Mouse (Mus musculus): Measurements from ENCODE around the gene Gkn1.

Gene Gkn1

DNA sequence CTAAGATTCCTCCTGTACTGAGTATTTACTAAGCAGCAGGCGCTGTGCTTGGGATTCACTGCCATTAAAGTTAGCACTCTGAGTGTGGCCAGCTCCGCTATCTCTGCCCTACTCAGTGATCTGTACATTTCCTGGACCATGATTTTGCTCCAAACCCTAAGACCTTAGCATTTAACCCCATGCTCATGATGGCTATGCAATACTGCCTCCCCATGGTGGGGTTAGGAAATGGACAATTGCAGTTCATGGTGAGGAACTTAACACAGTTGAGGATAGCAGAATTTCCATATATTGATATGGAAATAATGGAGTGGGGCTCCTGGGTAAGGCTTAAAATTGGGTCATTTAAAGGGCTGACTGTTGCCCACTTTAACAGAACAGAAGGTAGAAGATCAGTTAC is 27.4 kb downstream of the Gkn1 start:
- peak in 1 of 2 experiments; percentile 10 for DNase-seq

- DNase-seq, result no peak
These were observed 32.1 kb downstream of the Gkn1 start for GRCm38 (mm10) chr6:87318651-87319050.

DNA sequence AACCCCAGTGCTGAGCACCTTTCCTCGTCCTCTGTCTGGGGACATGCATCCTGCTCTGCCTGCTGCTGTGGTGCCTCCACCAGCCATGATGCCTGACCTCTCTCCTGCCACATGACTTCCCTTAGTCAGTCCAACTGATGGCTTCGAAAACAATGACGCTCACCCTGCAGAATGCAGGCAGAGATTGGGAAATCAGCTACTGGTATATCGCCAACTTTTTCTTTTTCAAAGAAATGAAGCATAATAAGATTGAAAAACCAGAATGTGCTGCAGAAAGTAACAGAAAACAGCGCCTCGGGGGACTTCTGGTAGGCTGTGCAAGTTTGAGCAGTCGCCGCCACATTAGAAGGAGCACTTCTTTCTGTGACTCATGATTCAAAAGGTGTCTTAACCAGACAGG is 33.8 kb downstream of the Gkn1 start:
- DNase-seq, result no peak

GRCm38 (mm10) chr6:87312761-87313160 is 38.0 kb downstream of the Gkn1 start:
- DNase-seq, result no peak

DNA sequence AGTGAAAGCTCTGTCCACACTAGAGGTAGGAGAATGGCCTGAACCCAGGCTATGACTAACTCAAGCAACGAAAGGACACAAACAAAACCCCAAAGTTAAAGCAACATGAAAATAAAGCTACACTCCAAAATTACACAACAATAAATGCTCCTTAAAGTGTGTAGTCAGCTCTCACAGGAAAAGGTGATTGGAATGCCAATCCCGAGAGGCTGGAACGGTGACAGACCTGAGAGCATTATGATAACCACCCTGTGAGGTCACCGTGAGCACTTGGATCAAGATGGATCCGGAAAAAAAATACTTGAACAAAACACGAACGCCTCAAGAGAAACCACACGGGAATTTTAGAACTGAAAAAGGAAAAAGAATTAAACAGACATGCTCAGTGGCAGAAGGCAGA is 46.3 kb downstream of the Gkn1 start:
- no peak for DNase-seq

- DNase-seq, result no peak
These were observed 48.0 kb downstream of the Gkn1 start for GRCm38 (mm10) chr6:87302746-87303145.

DNA sequence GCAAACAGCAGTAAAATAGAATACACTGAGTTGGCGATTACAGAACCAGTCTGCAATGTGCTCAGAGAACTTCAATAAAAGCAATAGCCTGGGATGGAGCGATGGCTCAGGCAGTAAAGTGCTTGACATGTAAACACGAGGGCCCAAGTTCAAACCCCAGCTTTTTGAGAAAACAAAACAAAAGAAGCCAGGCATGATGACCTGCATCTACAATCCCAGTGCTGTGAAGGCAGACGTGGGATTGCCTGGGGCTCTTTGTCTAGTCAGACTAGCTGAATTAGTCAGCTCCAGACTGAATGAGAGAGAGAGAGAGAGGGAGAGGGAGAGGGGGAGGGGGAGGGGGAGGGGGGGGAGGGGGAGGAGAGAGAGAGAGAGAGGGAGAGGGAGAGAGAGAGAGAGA is 48.8 kb downstream of the Gkn1 start:
- no peak for DNase-seq

Measured in cerebellum, postnatal 36 days (tissue).